Mouse (Mus musculus) forebrain, postnatal 0 days (tissue): Measurements from ENCODE around the gene Mylk3. TPM values are rescaled to one million over a fixed set of nuclear protein-coding genes. Genes with fewer than 3 reads are reported as not detected.

ENCODE experiments used
- ATAC-seq: fragments of 200-750 bp; cut with Nextera tagmentation; 2 replicates; pipeline ENCODE4 v1.8.0; 2017; ENCODE audit warnings: mild to moderate bottlenecking, moderate library complexity
- DNase-seq: peaks from one replicate; pipeline ENCODE4 v3.0.0-alpha.2; 2015
- H3K27ac ChIP-seq: fragments of 300-500 bp; sonication (generic); 2 replicates; pipeline ENCODE4 v1.5.1; 2014; ENCODE audit warnings: low read depth, mild to moderate bottlenecking, antibody characterized with exemption, low read length, moderate library complexity, mixed read lengths
- H3K27me3 ChIP-seq: fragments of 300-500 bp; sonication (generic); 2 replicates; pipeline ENCODE4 v1.6.1; 2014; ENCODE audit warnings: mild to moderate bottlenecking, low read length, mixed read lengths; ENCODE audit not compliant: insufficient read depth
- H3K36me3 ChIP-seq: fragments of 300-500 bp; sonication (generic); 2 replicates; pipeline ENCODE4 v1.6.1; 2014; ENCODE audit warnings: mild to moderate bottlenecking, moderate library complexity; ENCODE audit not compliant: insufficient read depth
- H3K4me1 ChIP-seq: fragments of 300-500 bp; sonication (generic); 2 replicates; pipeline ENCODE4 v1.6.1; 2014; ENCODE audit warnings: antibody characterized with exemption; ENCODE audit not compliant: insufficient read depth
- H3K4me2 ChIP-seq: fragments of 300-500 bp; sonication (generic); 2 replicates; pipeline ENCODE4 v1.6.1; 2014; ENCODE audit warnings: low read depth, mild to moderate bottlenecking, moderate library complexity
- H3K4me3 ChIP-seq: fragments of 300-500 bp; sonication (generic); 2 replicates; pipeline ENCODE4 v1.5.1; 2014; ENCODE audit warnings: low read depth, low read length, mixed read lengths
- H3K9ac ChIP-seq: fragments of 300-500 bp; sonication (generic); 2 replicates; pipeline ENCODE4 v1.6.1; 2014; ENCODE audit warnings: mild to moderate bottlenecking
- H3K9me3 ChIP-seq: fragments of 300-500 bp; sonication (generic); 2 replicates; pipeline ENCODE4 v1.6.1; 2016; ENCODE audit warnings: low read length
- CTCF ChIP-seq: sonication (generic); IDR thresholded peaks from 2 replicates; pipeline ENCODE4 v1.5.1; 2016; ENCODE audit warnings: antibody characterized with exemption, control low read depth, low read depth
- WGBS: fragments of 180-500 bp; shearing (Covaris S2); extraction: QIAGEN DNeasy Blood & Tissue Kit; methylation state at CpG from one replicate; pipeline ENCODE4 v1.1.7; 2014; 5-methylcytosine and 5-hydroxymethylcytosine counted together
- polyA plus RNA-seq: library from polyadenylated mRNA; unstranded; fragments of >200 nt; fragmentation: Nextera tagmentation; extraction: Ambion mirVana; gene quantifications from 2 replicates; pipeline ENCODE4 v1.2.1, GENCODE M21; 2015
- total RNA-seq: library from RNA; depleted of rRNA; stranded (reverse); fragments of >200 nt; gene quantifications from 2 replicates; pipeline ENCODE4 v1.2.3, GENCODE M21; 2014

The Mylk3 gene
- total and polyA plus RNA-seq, 2 experiments from 2014 or later: 0.21 to 0.67 TPM

GRCm38 (mm10) chr8:85430801-85431200 is 44.7 kb upstream of the Mylk3 start:
- peak; percentile 2 for DNase-seq

GRCm38 (mm10) chr8:85429219-85429618 is 43.1 kb upstream of the Mylk3 start:
- Histone ChIP-seq H3K36me3 (no peaks in the 10 kb centered on the region), H3K9me3 (no peaks in the 10 kb centered on the region), H3K27ac (no peak overlapping the region), H3K27me3 (no peaks in the 10 kb centered on the region), H3K4me3 (no peak overlapping the region), H3K4me1 (peaks cover 23% of the 10 kb centered on the region; the same call in 1 of the 2 replicates), H3K4me2 (peak overlapping the region; percentile 13; the same call in 1 of the 2 replicates), H3K9ac (no peak overlapping the region)
- TF ChIP-seq CTCF: no peak
- DNase-seq: no peak
- WGBS: 15% methylated on average over 4 of the region's 4 CpGs
- no peak for ATAC-seq

More at GRCm38 (mm10) chr8:85430801-85431200, 44.7 kb upstream of the Mylk3 start:
- no peak for ATAC-seq
- H3K9ac ChIP-seq: peak overlapping the region; percentile 29; the same call in 1 of the 2 replicates
- no peaks in the 10 kb centered on the region for H3K36me3 ChIP-seq
- peak overlapping the region; percentile 90 for H3K4me3 ChIP-seq
- 17% methylated on average over 3 of the region's 3 CpGs for WGBS
- H3K4me1 ChIP-seq: peaks cover 23% of the 10 kb centered on the region; the same call in 1 of the 2 replicates
- H3K27me3 ChIP-seq: no peaks in the 10 kb centered on the region
- H3K27ac ChIP-seq: no peak overlapping the region
- peak overlapping the region; percentile 46 for H3K4me2 ChIP-seq
- no peaks in the 10 kb centered on the region for H3K9me3 ChIP-seq
- no peak for TF ChIP-seq CTCF

GRCm38 (mm10) chr8:85427026-85427425 is 40.9 kb upstream of the Mylk3 start:
- H3K9me3 ChIP-seq: no peaks in the 10 kb centered on the region
- no peaks in the 10 kb centered on the region for H3K27me3 ChIP-seq
- no peak overlapping the region for H3K4me3 ChIP-seq
- no peaks in the 10 kb centered on the region; the same call in 1 of the 2 replicates for H3K36me3 ChIP-seq
- peaks cover 23% of the 10 kb centered on the region; the same call in 1 of the 2 replicates for H3K4me1 ChIP-seq
- TF ChIP-seq CTCF: no peak
- DNase-seq (no peak), ATAC-seq (no peak)
- no peak overlapping the region for H3K27ac ChIP-seq
- no peak overlapping the region for H3K9ac ChIP-seq
- 74% methylated on average over 4 of the region's 4 CpGs for WGBS
- no peak overlapping the region for H3K4me2 ChIP-seq

GRCm38 (mm10) chr8:85421329-85421728 is 35.2 kb upstream of the Mylk3 start:
- 94% methylated on average over 1 of the region's 1 CpGs for WGBS
- DNase-seq: no peak
- no peak for ATAC-seq

GRCm38 (mm10) chr8:85408526-85408925 is 22.4 kb upstream of the Mylk3 start:
- no peak overlapping the region for H3K4me2 ChIP-seq
- no peaks in the 10 kb centered on the region for H3K9me3 ChIP-seq
- no peaks in the 10 kb centered on the region for H3K4me1 ChIP-seq
- no peaks in the 10 kb centered on the region for H3K27me3 ChIP-seq
- TF ChIP-seq CTCF: no peak
- DNase-seq (no peak), ATAC-seq (no peak)
- WGBS: 83% methylated on average over 3 of the region's 3 CpGs
- no peak overlapping the region for H3K27ac ChIP-seq
- no peak overlapping the region for H3K9ac ChIP-seq
- H3K4me3 ChIP-seq: no peak overlapping the region
- peaks cover 10% of the 10 kb centered on the region; the same call in 1 of the 2 replicates for H3K36me3 ChIP-seq

More at GRCm38 (mm10) chr8:85421329-85421728, 35.2 kb upstream of the Mylk3 start:
- Histone ChIP-seq H3K4me2 (no peak overlapping the region), H3K9me3 (no peaks in the 10 kb centered on the region), H3K27ac (no peak overlapping the region), H3K9ac (no peak overlapping the region), H3K36me3 (no peaks in the 10 kb centered on the region; the same call in 1 of the 2 replicates), H3K4me1 (no peaks in the 10 kb centered on the region), H3K27me3 (no peaks in the 10 kb centered on the region), H3K4me3 (no peak overlapping the region)
- TF ChIP-seq CTCF: no peak

- Histone ChIP-seq H3K27ac (no peak overlapping the region), H3K27me3 (no peaks in the 10 kb centered on the region), H3K4me1 (no peaks in the 10 kb centered on the region), H3K9ac (no peak overlapping the region), H3K36me3 (peaks cover 10% of the 10 kb centered on the region; the same call in 1 of the 2 replicates), H3K4me3 (no peak overlapping the region), H3K4me2 (no peak overlapping the region), H3K9me3 (no peaks in the 10 kb centered on the region)
- ATAC-seq (no peak), DNase-seq (peak; percentile 51)
- peak; percentile 54 for TF ChIP-seq CTCF
- 65% methylated on average over 7 of the region's 7 CpGs for WGBS
Measured at GRCm38 (mm10) chr8:85408053-85408505, 21.9 kb upstream of the Mylk3 start.

- TF ChIP-seq CTCF: no peak
- ATAC-seq: no peak
- WGBS: 75% methylated on average over 10 of the region's 10 CpGs
Measured at GRCm38 (mm10) chr8:85405961-85406360, 19.8 kb upstream of the Mylk3 start.

More at GRCm38 (mm10) chr8:85405961-85406360, 19.8 kb upstream of the Mylk3 start:
- Histone ChIP-seq H3K4me2 (no peak overlapping the region), H3K27ac (no peak overlapping the region), H3K36me3 (peaks cover 10% of the 10 kb centered on the region; the same call in 1 of the 2 replicates), H3K9ac (no peak overlapping the region), H3K4me1 (no peaks in the 10 kb centered on the region), H3K4me3 (no peak overlapping the region), H3K27me3 (no peaks in the 10 kb centered on the region), H3K9me3 (no peaks in the 10 kb centered on the region)
- no peak for DNase-seq
